Mouse (Mus musculus) adipocyte (in vitro differentiated cells): ENCODE data around the gene Dagla.

Experiments used
- DNase-seq: peaks from one replicate; pipeline ENCODE4 v3.0.0-alpha.2; 2016; ENCODE audit warnings: low spot score

Dagla gene

GRCm38 (mm10) chr19:10279668-10280067, 25.0 kb downstream of the Dagla start:
- peak; percentile 63 for DNase-seq

- peak; percentile 52 for DNase-seq
Observed at GRCm38 (mm10) chr19:10278669-10279324, 25.9 kb downstream of the Dagla start.

DNA sequence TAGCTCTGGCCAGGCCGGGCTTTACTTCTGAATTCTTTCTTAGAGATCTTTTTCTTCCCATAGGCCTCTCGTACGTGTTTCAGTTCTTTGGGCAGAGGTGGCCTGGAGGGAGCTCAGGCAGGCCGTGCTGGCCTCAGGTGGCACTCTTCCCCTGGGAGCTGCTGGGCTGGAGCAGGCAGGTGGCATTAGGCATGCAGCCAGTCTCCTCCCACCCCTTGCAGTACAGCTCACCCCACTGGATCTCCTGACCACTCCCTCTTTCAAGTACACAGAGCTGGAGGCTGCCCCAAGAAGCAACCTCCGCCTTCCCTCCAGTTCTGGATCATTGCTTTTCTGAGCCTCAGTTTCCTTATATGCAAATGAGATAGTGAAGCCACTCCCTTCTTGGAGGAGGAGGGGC, 26.9 kb downstream of the Dagla start:
- no peak for DNase-seq

DNA sequence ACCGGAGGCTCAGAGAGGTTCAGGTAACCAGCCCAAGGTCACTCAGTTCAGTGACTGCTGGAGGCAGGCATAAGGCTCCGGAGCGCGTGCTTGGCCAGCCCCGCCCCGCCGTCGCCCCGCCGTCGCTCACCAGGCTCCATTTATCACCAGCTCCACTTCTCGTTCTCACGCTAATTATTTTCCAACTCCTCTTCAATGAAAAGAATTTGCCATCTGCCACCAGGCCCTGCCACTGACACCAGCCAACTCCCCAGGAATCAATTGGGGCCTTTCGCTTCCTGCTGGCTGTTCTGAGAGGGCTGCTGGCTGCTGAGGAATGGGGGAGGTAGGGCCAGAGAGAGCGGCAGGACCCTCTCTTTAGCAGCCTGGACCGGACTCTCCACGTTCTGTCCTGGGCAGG, 27.3 kb downstream of the Dagla start:
- DNase-seq: no peak

- DNase-seq: no peak
Observed at GRCm38 (mm10) chr19:10276483-10277144, 28.1 kb downstream of the Dagla start.

DNA sequence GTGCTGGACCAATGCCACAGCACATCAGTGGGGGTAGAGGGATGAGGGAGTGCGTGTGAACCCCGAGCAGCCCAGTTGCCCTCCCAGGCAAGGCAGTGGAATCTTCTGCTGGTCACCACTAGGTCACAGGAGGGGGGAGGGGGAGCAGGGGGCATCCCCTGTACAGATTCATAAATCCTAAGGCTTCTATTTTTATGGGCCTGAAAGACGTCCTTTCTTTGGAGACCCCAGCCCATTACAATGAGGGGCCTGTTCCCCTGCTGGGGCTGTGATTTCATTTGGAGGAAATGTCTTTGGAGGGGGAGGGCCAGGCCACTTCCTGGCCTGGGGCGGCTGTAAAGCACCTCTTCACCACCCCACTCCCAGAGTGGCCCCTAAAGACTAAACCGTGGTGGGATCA, 30.6 kb downstream of the Dagla start:
- DNase-seq: no peak

- DNase-seq: peak; percentile 36
Observed at GRCm38 (mm10) chr19:10272746-10273145, 31.9 kb downstream of the Dagla start.

DNA sequence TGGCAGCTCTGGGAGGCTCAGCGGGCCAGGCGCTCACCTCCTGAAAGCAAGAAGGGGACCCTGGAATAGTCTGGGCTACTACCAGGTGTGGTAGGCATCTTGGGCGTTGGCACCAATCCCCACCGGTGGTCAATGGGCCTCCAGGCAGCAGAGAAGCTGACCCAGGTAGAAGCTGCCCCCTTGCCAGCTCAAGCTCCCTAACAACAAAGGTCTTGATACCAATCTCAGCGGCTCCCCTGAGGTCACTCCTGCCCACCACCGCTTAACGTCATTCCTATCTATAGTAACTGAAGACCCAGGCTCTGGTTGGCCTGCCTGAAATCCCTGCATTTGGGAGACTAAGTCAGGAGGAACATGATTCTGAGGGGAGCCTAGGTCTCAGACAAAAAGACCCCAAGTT, 33.1 kb downstream of the Dagla start:
- no peak for DNase-seq

- no peak for DNase-seq
Observed at GRCm38 (mm10) chr19:10270356-10270755, 34.3 kb downstream of the Dagla start.

DNA sequence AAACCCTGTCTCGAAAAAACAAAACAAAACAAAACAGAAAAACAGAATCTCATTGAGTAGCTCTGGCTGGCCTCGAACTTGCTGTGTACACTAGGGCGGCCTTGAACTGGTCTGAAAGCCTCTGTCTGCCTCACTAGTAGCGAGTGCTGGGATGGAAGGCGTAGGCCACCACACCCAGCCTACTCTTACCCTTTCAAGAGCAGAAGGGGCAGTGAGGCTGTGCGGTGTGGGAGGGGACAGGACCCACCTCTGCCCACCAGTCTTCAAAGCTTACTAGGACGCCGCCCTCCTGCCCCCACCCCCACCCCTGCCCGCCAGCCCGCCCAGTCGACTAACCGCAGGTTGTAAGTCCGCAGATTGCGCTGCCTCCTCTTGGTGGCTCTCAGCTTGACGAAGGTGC, 35.8 kb downstream of the Dagla start:
- no peak for DNase-seq

GRCm38 (mm10) chr19:10267953-10268352, 36.7 kb downstream of the Dagla start:
- DNase-seq: peak; percentile 25

DNA sequence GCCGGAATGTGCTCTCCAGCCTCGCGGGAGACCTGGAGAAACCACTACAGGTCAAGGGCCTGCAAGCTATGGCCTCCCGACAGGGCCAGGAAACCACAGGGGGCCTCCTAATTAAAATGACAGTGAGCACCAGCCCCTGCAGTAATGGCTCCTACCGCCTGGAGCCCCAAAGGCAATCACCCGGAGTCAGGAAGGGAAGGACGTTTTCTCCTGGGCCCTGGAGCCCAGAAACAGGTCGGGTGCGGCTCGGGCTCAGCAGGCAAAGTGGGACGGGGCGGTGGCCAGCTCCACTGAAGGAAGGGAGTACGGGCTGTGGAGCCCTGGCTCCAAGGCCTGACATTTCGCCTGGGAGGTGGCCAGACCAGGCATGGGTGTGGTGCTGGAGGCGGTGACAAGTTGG, 37.6 kb downstream of the Dagla start:
- no peak for DNase-seq

DNA sequence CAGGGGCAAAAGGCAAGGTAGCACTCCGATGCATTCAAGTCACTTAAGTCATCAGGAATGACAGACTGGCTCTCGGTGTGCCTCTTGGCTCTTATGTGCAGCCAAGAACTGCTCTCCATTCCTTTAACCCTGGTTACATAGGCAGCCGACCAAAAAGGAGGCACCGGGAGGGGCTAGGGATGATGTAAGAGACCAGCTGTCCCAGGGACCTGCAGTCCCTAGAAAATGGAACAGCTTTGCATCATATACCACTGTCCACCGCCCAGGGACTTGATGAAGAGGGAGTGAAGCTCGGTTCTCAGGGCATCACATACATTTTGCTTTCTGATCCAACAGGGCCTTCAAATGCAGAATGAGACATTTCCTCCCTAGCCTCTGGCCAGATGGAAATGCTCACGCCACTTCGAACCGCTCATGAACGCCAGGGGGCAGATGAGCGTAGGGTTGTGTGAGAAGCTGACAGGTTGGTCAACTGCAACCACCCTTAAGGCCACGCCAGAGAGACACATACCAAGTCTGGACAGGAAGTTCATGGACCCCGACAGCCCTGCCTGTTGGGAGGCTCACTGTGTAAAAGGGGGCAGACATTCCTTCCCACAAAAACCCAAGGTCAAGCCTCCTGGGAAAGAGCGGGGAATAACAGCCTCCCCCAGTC, 38.4 kb downstream of the Dagla start:
- DNase-seq: peak; percentile 92

- DNase-seq: no peak
Observed at GRCm38 (mm10) chr19:10261369-10261768, 43.3 kb downstream of the Dagla start.

GRCm38 (mm10) chr19:10258279-10259011, 46.2 kb downstream of the Dagla start:
- DNase-seq: peak; percentile 85

GRCm38 (mm10) chr19:10248128-10248527, 56.5 kb downstream of the Dagla start:
- no peak for DNase-seq

- no peak for DNase-seq
Observed at GRCm38 (mm10) chr19:10247165-10247564, 57.5 kb downstream of the Dagla start.

DNA sequence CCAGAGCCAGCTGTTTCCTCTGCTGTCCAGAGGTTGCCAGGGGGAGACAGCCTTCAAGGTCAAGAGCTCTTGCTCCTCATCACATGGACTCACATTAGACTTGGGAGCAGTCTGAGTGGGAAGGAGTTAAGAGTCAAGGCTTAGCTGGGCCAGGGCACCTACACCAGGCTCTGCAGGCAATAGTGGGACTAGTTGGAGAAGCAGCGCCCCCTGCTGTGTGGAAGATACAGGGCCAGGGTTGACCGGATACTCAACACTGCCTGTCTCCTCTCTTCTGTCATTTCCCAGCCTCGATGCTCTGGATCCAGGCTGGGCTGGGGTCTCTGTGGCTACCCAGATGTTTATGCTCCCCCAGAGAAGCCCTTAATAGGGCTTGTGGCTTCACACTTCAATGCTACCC, 60.5 kb downstream of the Dagla start:
- DNase-seq: peak; percentile 74

DNA sequence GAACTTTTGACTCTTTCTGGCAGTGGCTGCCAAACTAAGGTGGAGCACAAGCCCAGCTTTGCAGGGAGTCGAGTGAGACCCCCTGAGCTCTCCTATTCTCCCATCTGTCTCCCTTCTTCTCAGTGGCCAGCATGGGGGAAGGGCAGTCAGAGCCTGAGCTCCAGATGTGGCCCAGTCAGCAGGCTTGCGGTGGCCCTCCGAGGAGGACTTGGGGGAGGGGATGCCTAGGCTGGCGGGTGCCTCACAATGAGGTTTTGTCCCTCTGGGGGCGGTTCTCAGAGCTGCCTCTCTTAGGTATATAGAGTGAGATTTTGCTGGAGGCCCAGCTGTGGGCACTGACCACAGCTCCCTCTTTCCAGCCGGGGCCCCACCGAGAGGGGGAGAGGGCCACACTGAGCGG, 61.8 kb downstream of the Dagla start:
- DNase-seq: no peak

DNA sequence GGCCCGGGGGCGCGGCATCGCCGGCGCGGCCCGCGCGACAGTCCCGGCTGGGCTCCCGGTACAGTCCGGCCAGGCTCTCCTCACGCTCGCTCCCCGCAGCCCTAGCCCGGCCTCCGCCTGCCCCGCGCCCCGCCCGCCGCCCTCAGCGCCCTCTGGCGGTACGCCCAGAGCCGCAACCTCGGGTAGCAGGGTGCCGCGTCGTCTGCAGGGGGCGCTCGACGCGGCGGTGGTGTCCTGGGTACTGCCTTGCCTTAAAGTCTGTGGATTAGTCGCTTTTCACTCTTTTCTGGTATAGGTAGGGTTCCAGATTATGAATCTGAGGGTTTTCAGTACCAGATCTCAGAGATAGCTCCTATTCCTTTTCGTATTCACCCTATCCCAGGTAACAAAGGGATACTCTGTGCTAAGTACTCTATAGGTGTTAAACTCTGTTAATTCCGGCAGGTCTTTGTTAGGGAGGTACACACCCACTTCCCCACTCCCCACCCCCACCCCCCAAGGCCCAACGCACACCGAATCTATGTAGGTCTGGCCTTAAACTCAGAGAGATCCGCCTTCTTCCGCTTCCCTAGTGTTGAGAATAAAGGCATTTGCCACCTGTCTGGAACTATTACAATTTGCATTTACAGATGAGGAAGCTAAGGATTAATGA, 63.9 kb downstream of the Dagla start, which contains the start of gene Myrf:
Gene Myrf (minus strand): TSS at position 95 of the 652 bp plus-strand sequence.
- no peak for DNase-seq

DNA sequence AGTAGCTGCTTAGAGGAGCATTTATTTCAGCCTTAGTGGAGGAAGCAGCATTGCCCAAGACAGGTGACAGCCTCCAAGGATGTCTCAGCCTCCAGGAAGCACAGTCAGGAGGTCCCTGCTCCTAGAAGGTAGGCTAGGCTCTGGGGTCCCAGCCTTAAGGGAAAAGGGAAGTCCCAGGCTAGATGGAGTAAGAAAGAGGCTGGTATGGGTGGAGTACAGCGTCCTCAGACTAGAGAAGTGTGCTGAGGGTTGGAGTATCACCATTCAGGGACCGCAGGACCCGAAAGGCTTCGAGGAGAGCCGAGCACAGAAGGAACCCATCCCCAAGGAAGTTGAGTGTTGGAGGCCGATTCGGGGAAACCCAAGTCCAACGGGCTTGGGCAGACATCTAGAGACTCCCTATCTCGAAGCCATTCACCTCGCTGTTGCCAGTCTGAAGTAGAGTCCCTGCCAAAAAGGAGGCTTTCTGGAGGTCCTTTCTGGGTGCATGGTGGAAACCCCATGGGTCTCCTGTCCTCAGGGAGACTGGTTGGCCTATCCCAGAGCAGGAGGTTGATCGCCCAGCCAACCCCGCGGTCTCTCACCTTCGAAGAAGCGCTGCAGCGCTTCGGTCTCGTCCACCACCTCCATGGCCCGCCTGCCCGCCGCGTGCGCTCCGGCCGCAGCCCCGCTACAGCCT, 64.6 kb downstream of the Dagla start:
- no peak for DNase-seq

GRCm38 (mm10) chr19:10239419-10239818, 65.3 kb downstream of the Dagla start:
- no peak for DNase-seq
